Mouse (Mus musculus): ENCODE measurements around the gene Gm17387. TPM values are rescaled to one million over a fixed set of nuclear protein-coding genes. Genes with fewer than 3 reads are reported as not detected.
A peak's percentile ranks its signal among the peaks of the same experiment; 100 is the strongest.

The Gm17387 gene
- polyA plus RNA-seq (2015; fragmentation: Nextera tagmentation; extraction: Ambion mirVana): not detected in 2 replicates

DNA sequence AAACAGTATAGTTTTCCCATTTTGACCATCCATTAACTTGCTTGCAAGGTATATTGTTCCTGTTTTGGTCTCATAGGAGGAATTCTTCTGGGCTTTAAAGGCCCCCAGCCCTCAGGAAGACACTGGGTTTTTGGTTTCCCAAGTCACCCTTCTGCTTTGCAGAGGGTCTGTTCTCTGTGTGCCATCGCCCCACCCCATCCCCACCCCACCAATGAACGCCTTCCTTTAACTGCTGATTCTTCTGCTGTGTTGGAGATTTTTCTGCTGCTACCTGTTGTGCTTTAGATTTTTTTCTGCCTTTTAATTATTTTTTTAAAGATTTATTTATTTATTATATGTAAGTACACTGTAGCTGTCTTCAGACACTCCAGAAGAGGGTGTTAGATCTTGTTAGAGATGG, at the start of gene Gm17387:
Gm17387 (plus strand) TSS at position 301 of the 400 bp plus-strand sequence.
- no peaks in the 10 kb centered on the region for H3K27me3 ChIP-seq
- H3K4me2 ChIP-seq: no peak within 1 kb of the TSS
- no peak within 1 kb of the TSS for H3K4me3 ChIP-seq
- no peak within 1 kb of the TSS for H3K9ac ChIP-seq
- 92% methylated on average over 2 of the region's 2 CpGs for WGBS
- no peaks in the 10 kb centered on the region for H3K9me3 ChIP-seq
- H3K4me1 ChIP-seq: peaks cover 6% of the 10 kb centered on the region; the same call in 1 of the 2 replicates
- no peak within 1 kb of the TSS for H3K27ac ChIP-seq
- H3K36me3 ChIP-seq: no peaks in the 10 kb centered on the region
- ATAC-seq (ENCODE audit: insufficient number of reproducible peaks, insufficient read depth, low FRiP score, low TSS enrichment, low read depth): no peak

DNA sequence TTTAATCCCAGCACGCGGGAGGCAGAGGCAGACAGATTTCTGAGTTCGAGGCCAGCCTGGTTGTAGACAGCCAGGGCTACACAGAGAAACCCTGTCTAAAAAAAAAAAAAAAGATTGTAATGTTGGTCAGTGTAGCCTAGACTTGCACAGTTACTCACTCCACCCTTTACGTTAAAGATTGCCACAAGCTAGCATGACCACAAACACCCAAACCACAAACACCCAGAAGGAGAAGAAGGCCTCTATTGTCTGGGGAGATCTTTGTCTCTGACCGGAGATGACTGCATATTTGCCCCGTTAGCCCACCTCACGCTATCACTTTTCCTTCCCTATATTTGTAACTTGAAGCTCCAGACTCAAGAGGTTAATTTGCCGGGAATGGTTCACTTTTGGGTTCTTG, 47.2 kb upstream of the Gm17387 start:
- Histone ChIP-seq H3K27me3 (no peaks in the 10 kb centered on the region), H3K4me1 (no peaks in the 10 kb centered on the region), H3K9me3 (no peaks in the 10 kb centered on the region), H3K27ac (no peak overlapping the region), H3K9ac (no peak overlapping the region), H3K36me3 (no peaks in the 10 kb centered on the region), H3K4me2 (no peak overlapping the region), H3K4me3 (no peak overlapping the region)
- ATAC-seq (ENCODE audit: insufficient number of reproducible peaks, insufficient read depth, low FRiP score, low TSS enrichment, low read depth): no peak
- 80% methylated on average over 8 of the region's 8 CpGs for WGBS

DNA sequence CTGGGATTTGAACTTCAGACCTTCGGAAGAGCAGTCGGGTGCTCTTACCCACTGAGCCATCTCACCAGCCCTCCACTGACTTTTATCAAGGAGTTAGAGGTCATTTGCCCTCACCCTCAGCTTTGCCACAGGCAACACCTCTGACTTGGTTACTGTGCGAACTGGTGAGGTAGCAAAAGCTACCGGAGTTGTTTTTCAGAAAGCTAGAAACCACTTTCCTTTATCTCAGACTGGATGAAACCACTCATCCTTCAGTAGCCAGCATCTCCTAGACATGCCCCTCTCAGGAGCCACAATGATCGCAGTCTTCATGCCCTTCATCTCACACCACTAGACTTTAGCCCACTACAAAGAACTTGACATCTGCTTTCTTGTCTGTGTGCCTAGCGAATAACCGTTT, 46.0 kb upstream of the Gm17387 start:
- Histone ChIP-seq H3K4me3 (no peak overlapping the region), H3K27me3 (no peaks in the 10 kb centered on the region), H3K9me3 (no peaks in the 10 kb centered on the region), H3K4me2 (no peak overlapping the region), H3K27ac (no peak overlapping the region), H3K9ac (no peak overlapping the region), H3K36me3 (no peaks in the 10 kb centered on the region), H3K4me1 (no peaks in the 10 kb centered on the region)
- 90% methylated on average over 7 of the region's 7 CpGs for WGBS
- ATAC-seq (ENCODE audit: insufficient number of reproducible peaks, insufficient read depth, low FRiP score, low TSS enrichment, low read depth): no peak

DNA sequence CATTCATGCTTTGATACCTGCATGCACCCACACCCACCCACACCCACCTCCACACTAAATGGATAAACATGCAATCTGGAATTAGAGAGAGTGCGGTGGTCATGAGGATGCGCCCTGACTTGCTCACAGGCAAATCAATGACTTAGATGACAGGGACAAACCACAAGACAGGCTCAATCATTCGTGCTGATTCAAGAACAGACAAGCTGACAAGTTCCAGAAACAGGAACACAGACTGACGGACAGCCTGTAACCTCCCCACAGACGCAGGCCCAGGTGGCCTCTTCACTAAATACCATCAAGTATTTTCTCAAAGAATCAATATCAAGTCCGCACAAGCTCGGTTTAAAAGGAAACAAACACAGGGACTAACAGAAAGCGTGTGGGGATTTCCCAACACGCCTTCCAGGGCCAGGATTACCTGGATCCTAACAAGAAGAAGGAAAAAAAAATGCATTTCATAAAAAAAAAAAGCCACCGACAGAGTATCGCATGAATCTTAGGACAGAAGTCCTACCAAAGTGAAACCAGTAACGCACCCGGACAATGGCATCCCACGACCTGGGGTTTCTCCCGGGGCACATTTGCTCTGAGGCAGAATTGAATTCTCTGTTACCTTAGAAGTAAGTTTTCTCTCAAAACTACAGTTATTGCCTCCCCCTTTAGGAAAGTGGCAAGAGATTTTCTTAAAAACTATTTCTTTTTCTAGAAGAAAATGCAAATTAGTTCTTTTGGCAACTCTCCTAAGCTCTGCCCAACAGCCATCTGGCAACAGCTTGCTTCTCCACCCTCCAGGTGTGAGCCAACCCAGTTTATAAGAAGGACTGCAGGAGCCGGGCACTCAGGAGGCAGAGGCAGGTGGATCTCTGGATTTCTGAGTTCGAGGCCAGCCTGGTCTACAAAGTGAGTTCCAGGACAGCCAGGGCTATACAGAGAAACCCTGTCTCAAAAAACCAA, 41.5 kb upstream of the Gm17387 start:
- H3K9me3 ChIP-seq: no peaks in the 10 kb centered on the region
- H3K4me1 ChIP-seq: peaks cover 10% of the 10 kb centered on the region
- 72% methylated on average over 17 of the region's 17 CpGs for WGBS
- no peaks in the 10 kb centered on the region for H3K36me3 ChIP-seq
- H3K27me3 ChIP-seq: no peaks in the 10 kb centered on the region
- no peak overlapping the region for H3K4me3 ChIP-seq
- no peak overlapping the region for H3K9ac ChIP-seq
- peak overlapping the region; percentile 22; the same call in 1 of the 2 replicates for H3K27ac ChIP-seq
- no peak overlapping the region for H3K4me2 ChIP-seq
- no peak for ATAC-seq (ENCODE audit: insufficient number of reproducible peaks, insufficient read depth, low FRiP score, low TSS enrichment, low read depth)

DNA sequence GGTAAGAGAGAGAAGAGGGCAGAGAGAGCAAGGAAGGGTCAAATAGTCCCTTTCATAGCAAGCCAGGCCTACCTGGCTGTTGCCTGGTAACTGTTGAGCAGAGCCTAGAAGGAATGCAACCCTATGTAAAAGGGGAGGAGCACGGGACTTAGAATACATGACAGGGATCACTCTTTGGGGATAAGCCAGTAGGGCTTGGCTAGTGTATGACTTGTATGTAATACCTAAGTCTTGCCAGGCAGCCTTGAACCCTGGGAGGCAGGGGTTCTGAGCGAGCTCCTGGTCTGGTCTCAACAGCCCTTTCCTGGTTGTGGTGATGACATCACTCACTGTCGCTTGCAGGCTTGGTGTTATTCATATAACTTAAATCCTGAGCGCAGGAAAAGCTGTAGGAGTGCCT, 39.9 kb upstream of the Gm17387 start:
- no peak overlapping the region for H3K27ac ChIP-seq
- H3K4me3 ChIP-seq: no peak overlapping the region
- no peak overlapping the region for H3K4me2 ChIP-seq
- no peaks in the 10 kb centered on the region for H3K9me3 ChIP-seq
- peaks cover 10% of the 10 kb centered on the region for H3K4me1 ChIP-seq
- no peaks in the 10 kb centered on the region for H3K36me3 ChIP-seq
- no peak for ATAC-seq (ENCODE audit: insufficient number of reproducible peaks, insufficient read depth, low FRiP score, low TSS enrichment, low read depth)
- 73% methylated on average over 4 of the region's 4 CpGs for WGBS
- H3K27me3 ChIP-seq: no peaks in the 10 kb centered on the region
- no peak overlapping the region for H3K9ac ChIP-seq

DNA sequence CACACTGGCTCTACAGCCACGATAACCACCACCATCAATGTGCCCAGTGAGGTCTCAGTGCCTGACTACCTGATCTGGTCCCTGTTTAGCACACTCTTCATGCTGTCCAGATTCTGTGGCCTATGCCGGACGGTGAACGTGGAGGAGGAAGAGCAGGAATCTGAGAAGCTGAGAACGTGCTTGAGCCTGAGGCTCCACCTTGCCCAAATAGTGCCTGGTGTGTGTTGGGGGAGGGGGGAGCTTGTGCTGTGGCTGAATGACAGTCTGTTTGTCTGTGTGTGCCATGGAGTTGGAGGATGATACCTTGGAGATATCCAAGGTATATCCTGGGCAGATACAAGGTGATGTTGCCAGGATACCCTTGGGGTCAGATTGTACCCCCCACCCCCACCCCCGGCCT, 38.7 kb upstream of the Gm17387 start:
- no peaks in the 10 kb centered on the region for H3K36me3 ChIP-seq
- no peak for ATAC-seq (ENCODE audit: insufficient number of reproducible peaks, insufficient read depth, low FRiP score, low TSS enrichment, low read depth)
- H3K27ac ChIP-seq: peak overlapping the region; percentile 22; the same call in 1 of the 2 replicates
- H3K27me3 ChIP-seq: no peaks in the 10 kb centered on the region
- WGBS: 49% methylated on average over 6 of the region's 6 CpGs
- no peak overlapping the region for H3K9ac ChIP-seq
- H3K9me3 ChIP-seq: no peaks in the 10 kb centered on the region
- H3K4me3 ChIP-seq: no peak overlapping the region
- H3K4me1 ChIP-seq: peaks cover 10% of the 10 kb centered on the region
- no peak overlapping the region for H3K4me2 ChIP-seq

DNA sequence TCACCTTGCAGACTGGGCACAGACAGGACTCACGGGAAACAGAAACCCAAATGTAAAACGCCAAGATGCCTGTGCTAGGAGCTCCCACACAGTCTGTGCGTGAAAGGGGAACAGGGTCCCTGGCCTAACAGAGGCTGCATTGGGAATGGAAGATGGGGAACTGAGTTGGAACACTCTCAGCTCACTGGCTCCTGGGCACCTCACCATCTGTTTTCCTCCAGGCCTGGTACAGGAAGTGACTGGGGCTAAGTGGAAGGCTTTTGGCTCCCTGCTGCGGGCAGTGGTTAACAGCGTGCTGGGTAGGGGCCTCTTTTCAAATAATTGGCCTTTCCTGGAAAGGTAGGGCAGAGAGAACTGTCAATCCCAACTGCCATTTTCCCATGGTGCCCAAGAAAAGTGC, 38.3 kb upstream of the Gm17387 start:
- Histone ChIP-seq H3K4me1 (peaks cover 10% of the 10 kb centered on the region), H3K4me2 (no peak overlapping the region), H3K27me3 (no peaks in the 10 kb centered on the region), H3K9ac (no peak overlapping the region), H3K27ac (0 out of 2 replicates have a peak overlapping the region, but pooled peaks have one; percentile 22), H3K36me3 (no peaks in the 10 kb centered on the region), H3K4me3 (no peak overlapping the region), H3K9me3 (no peaks in the 10 kb centered on the region)
- 51% methylated on average over 5 of the region's 5 CpGs for WGBS
- ATAC-seq (ENCODE audit: insufficient number of reproducible peaks, insufficient read depth, low FRiP score, low TSS enrichment, low read depth): no peak

DNA sequence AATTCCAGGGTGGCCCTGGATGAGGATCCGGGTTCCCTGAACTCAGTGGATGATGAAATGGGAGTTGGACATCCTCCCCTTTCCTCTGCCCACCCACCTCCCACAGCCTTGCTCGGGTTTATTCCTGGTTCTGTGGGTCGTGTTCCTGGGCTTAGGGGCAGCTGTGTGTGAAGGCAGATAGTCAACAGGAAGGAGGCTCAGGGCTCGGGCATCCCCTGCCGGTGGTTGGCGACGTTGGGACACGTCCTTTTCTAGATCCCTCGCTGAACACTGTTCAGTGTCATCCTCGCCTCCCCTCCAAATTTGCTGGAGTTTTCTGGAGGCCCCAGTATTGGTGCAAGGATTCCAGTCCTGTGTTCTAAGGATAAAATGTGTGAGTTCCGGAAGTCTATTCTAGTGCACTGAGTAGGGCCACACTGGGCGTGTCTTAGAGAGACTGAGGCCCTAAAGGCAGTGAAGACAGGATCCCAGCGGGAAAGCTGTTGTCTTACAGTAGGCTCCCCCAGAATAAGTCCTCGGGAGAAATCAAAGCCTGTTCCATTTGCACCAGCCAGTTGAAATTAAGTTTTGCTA, 37.7 kb upstream of the Gm17387 start:
- ATAC-seq (ENCODE audit: insufficient number of reproducible peaks, insufficient read depth, low FRiP score, low TSS enrichment, low read depth): no peak

DNA sequence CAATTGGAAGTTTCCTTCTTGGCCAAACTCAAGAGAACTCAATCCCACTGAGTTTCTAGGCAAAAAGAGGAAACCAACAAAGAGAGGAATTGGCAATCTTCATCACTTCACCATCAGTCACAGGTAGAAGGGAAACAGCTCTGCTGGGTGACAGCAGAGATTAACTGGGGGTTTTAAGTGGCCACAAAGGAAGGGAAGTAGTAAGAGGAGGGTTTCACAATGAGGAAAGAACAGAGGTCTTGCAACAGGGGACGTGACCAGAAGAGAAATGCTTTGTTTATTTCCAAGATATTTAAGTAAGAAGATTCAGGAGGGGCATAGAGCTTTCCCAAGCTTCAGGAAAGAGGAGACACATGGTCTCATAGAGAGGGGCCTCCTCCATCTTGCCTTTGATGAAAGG, 31.1 kb upstream of the Gm17387 start:
- 54% methylated on average over 1 of the region's 1 CpGs for WGBS
- no peaks in the 10 kb centered on the region for H3K4me1 ChIP-seq
- H3K27me3 ChIP-seq: no peaks in the 10 kb centered on the region
- ATAC-seq (ENCODE audit: insufficient number of reproducible peaks, insufficient read depth, low FRiP score, low TSS enrichment, low read depth): no peak
- no peak overlapping the region for H3K4me3 ChIP-seq
- no peak overlapping the region for H3K4me2 ChIP-seq
- H3K9me3 ChIP-seq: no peaks in the 10 kb centered on the region
- no peaks in the 10 kb centered on the region for H3K36me3 ChIP-seq
- H3K9ac ChIP-seq: no peak overlapping the region
- H3K27ac ChIP-seq: no peak overlapping the region

More for the DNA sequence above, 37.7 kb upstream of the Gm17387 start:
- Histone ChIP-seq H3K9ac (no peak overlapping the region), H3K27me3 (no peaks in the 10 kb centered on the region), H3K4me3 (no peak overlapping the region), H3K27ac (no peak overlapping the region), H3K4me2 (no peak overlapping the region), H3K36me3 (no peaks in the 10 kb centered on the region), H3K9me3 (no peaks in the 10 kb centered on the region), H3K4me1 (peaks cover 10% of the 10 kb centered on the region)
- WGBS: 83% methylated on average over 14 of the region's 14 CpGs

DNA sequence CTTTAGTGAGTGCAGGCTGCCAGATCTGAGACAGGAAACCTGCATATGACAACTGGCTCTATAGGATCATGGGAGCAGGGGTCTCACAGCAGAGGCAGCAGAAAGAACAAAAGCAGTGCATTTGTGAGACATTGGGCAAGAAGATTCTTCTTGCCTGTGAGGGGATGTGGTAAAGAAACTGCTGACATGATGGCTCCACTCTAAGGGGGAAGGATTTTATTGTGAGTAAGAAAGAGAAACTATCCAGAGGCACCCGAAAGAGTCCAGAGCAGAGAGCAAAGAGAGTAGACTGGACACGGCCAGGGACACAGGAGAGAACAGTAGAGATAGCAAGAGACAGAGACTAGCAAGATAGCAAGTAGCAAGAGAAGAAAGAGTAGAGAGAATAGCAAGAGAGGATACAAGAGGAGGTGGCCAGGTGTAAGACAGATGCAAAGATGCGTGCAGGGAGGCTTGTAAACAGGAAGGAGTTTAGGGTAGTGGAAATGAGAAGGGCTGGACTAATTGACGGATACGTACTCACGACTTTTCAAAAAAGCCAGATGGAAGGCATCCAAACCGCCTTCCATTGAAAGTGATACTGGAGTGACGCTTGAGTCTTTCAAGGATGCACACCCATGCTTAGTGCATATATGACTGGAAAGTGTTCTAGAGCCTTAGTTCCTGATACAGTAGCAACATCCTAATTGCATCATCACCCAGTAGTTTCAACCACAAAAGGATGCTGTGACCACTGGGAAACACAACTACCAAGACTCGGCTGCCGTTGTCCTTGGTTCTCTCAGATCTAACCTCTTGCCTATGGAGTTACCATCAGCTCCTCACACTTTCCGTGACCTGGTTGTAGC, 29.9 kb upstream of the Gm17387 start:
- Histone ChIP-seq H3K4me2 (no peak overlapping the region), H3K27ac (no peak overlapping the region), H3K27me3 (no peaks in the 10 kb centered on the region), H3K4me3 (no peak overlapping the region), H3K36me3 (no peaks in the 10 kb centered on the region), H3K9me3 (no peaks in the 10 kb centered on the region), H3K9ac (no peak overlapping the region), H3K4me1 (no peaks in the 10 kb centered on the region)
- WGBS: 87% methylated on average over 11 of the region's 11 CpGs
- no peak for ATAC-seq (ENCODE audit: insufficient number of reproducible peaks, insufficient read depth, low FRiP score, low TSS enrichment, low read depth)

DNA sequence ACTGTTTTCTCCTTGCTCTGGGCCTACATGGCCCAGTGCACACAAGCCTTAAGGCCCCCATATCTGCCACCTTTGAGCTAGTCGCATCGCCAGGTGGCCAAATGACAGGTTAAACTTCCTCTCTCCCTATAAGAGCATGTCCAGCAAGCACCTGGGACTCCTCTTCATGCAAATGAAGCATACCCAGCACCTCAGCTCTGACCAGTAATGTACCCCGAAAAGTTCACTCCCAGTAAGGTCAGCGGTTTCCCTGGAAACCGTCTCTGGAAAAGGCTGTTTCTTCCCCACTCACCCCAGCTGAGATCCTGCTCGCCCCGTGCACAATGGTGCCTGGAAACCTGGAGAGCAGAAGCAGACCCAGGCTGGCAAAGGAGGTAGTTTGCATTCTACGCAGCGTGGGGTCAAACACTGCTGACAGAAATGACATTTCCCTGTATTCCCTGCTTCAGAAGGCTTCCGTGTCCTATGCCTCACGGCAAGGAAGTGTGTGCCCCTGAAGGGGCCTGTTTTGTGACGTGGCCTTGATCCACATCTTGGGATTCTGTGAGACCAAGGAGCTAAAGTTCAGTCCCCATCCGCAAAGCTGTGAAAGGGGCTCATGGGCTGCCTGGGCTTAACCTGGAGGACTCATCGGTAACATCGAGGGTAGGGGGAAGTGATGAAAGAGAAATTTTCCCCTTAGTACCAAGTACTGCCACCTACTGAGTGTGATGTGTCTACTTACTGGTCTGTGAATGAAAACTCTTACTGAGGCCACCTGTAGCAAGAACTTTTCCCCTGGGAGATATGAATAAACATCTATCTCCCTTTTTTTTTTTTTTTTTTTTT, 27.8 kb upstream of the Gm17387 start:
- H3K36me3 ChIP-seq: no peaks in the 10 kb centered on the region
- H3K9ac ChIP-seq: no peak overlapping the region
- no peak overlapping the region for H3K27ac ChIP-seq
- H3K4me2 ChIP-seq: no peak overlapping the region
- no peaks in the 10 kb centered on the region for H3K9me3 ChIP-seq
- no peaks in the 10 kb centered on the region for H3K4me1 ChIP-seq
- no peaks in the 10 kb centered on the region for H3K27me3 ChIP-seq
- 76% methylated on average over 15 of the region's 15 CpGs for WGBS
- H3K4me3 ChIP-seq: no peak overlapping the region
- no peak for ATAC-seq (ENCODE audit: insufficient number of reproducible peaks, insufficient read depth, low FRiP score, low TSS enrichment, low read depth)

Data from embryonic facial prominence, embryonic 13.5 days (tissue).